Mouse (Mus musculus): ENCODE measurements around the gene Parm1.

DNA sequence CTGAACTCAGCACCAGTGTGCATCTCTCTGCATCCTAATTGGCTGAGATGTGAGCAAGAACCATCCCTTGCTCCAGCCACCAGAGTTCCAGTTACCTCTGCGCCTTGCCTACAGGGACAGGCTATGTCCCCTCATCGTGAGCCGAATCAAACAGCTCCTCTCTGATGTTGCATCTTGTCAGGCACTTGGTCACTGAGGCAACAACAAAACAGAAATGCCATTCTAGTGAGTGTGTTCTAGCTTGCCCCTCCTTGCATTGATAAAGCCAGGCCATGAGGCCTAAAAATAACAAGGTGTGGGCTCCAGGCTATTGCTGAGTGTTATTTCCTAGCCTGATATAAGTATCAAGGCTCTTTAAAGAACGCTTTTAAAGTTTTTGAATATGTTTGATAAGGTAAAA lies 64.4 kb downstream of the Parm1 start:
- TF ChIP-seq CTCF (IDR thresholded peaks at IDR 0.05; ENCODE audit: control insufficient read depth, insufficient read depth, insufficient replicate concordance, low read depth, low read length) (no peak), POLR2A (IDR thresholded peaks at IDR 0.05; ENCODE audit: control insufficient read depth, low read depth, low read length) (no peak)
